Mouse (Mus musculus) neural tube, embryonic 13.5 days (tissue): ENCODE measurements around the gene Igdcc4. TPM values are rescaled to one million over a fixed set of nuclear protein-coding genes. Genes with fewer than 3 reads are reported as not detected.
A peak's percentile ranks its signal among the peaks of the same experiment; 100 is the strongest.

Experiments
- ATAC-seq: fragments of 200-750 bp; cut with Nextera tagmentation; 2 replicates; pipeline ENCODE4 v1.8.0; 2017; ENCODE audit warnings: low read depth, mild to moderate bottlenecking, moderate TSS enrichment, moderate library complexity
- H3K27ac ChIP-seq: fragments of 300-500 bp; sonication (generic); replicated peaks from 2 replicates; pipeline ENCODE4 v1.5.1; 2015; ENCODE audit warnings: moderate library complexity, mild to moderate bottlenecking, inconsistent platforms
- H3K27me3 ChIP-seq: fragments of 300-500 bp; sonication (generic); 2 replicates; pipeline ENCODE4 v1.6.1; 2015; ENCODE audit warnings: mild to moderate bottlenecking, inconsistent platforms
- H3K36me3 ChIP-seq: fragments of 300-500 bp; sonication (generic); 2 replicates; pipeline ENCODE4 v1.6.1; 2015; ENCODE audit warnings: mild to moderate bottlenecking, inconsistent platforms
- H3K4me1 ChIP-seq: fragments of 300-500 bp; sonication (generic); replicated peaks from 2 replicates; pipeline ENCODE4 v1.6.1; 2015; ENCODE audit warnings: inconsistent platforms
- H3K4me2 ChIP-seq: fragments of 300-500 bp; sonication (generic); 2 replicates; pipeline ENCODE4 v1.6.1; 2015; ENCODE audit warnings: inconsistent platforms, mild to moderate bottlenecking, moderate library complexity
- H3K4me3 ChIP-seq: fragments of 300-500 bp; sonication (generic); 2 replicates; pipeline ENCODE4 v1.5.1; 2015; ENCODE audit warnings: mild to moderate bottlenecking, inconsistent platforms
- H3K9ac ChIP-seq: fragments of 300-500 bp; sonication (generic); 2 replicates; pipeline ENCODE4 v1.6.1; 2015; ENCODE audit warnings: moderate library complexity, mild to moderate bottlenecking, inconsistent platforms
- H3K9me3 ChIP-seq: fragments of 300-500 bp; sonication (generic); 2 replicates; pipeline ENCODE4 v1.6.1; 2016; ENCODE audit warnings: inconsistent platforms
- WGBS: fragments of 180-500 bp; shearing (Covaris S2); methylation state at CpG from one replicate; pipeline ENCODE4 v1.1.7; 2015; 5-methylcytosine and 5-hydroxymethylcytosine counted together
- polyA plus RNA-seq: library from polyadenylated mRNA; unstranded; fragments of >200 nt; fragmentation: Nextera tagmentation; extraction: Ambion mirVana; gene quantifications from 2 replicates; pipeline ENCODE4 v1.2.1, GENCODE M21; 2015

The Igdcc4 gene
- polyA plus RNA-seq, 1 experiment from 2014 or later, result 8.9 TPM

DNA sequence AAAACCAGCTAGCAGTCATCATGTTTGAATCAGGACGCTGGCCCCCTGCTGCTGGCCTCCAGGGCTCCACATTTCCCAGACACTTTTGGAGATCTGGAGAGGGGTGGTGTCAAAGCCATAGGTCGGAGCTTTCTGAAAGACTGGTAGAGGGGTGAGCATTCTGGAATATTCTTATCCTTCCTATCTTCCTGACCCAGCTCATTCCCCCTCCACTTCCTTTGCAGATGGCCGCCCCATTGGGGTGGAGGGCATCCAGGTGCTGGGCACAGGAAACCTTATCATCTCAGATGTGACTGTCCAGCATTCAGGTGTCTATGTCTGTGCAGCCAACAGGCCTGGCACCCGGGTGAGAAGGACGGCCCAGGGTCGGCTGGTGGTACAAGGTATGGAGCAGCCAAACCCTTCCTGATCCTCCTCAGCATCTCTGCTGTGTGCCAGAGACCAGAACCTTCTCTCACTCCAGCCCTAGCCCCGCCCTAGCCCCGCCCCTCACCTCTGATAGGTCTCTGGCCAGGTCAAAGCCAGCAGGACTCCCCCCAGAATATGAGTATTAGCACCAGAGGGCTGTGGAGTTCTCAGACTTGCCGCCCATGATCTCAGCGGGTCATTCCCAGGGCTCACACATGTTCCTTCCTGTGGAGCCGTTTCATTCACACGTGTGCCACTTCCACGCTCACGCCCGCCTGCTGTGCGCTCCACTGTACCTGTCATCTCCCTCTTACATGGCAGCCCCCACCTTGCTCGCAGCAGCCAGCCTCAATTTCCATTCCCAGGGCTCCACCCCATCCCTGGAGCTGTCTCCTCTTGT, 78.7 kb downstream of the Igdcc4 start:
- Histone ChIP-seq H3K4me3 (no peak overlapping the region), H3K27me3 (no peaks in the 10 kb centered on the region), H3K4me2 (peak overlapping the region; percentile 1; the same call in 1 of the 2 replicates), H3K9me3 (no peaks in the 10 kb centered on the region), H3K27ac (peak overlapping the region; percentile 94), H3K9ac (peak overlapping the region; percentile 46), H3K4me1 (peaks cover 75% of the 10 kb centered on the region), H3K36me3 (peaks cover 42% of the 10 kb centered on the region)
- 26% methylated on average over 17 of the region's 17 CpGs for WGBS
- no peak for ATAC-seq

Other genes starting within 250 kb of the Igdcc4 start
- gene Slc24a1, start 149.9 kb upstream of the Igdcc4 start, polyA plus RNA-seq, result 0.04 and 0.10 TPM in 2 replicates
- gene Ints14, start 140.6 kb upstream of the Igdcc4 start, polyA plus RNA-seq, result 41.4 and 41.6 TPM in 2 replicates
- gene Hacd3, start 79.8 kb upstream of the Igdcc4 start, polyA plus RNA-seq, result 203 and 214 TPM in 2 replicates
- 37.4 and 39.3 TPM in 2 replicates for gene Dpp8, start 69.1 kb upstream of the Igdcc4 start, polyA plus RNA-seq
- 12.3 and 12.9 TPM in 2 replicates for gene Igdcc3, start 39.7 kb downstream of the Igdcc4 start, polyA plus RNA-seq
- gene Parp16, start 93.9 kb downstream of the Igdcc4 start, polyA plus RNA-seq, result 5.4 and 6.8 TPM in 2 replicates
- gene Cilp, start 163.7 kb downstream of the Igdcc4 start, polyA plus RNA-seq, result 0.36 and 0.53 TPM in 2 replicates
- gene Clpx, start 192.8 kb downstream of the Igdcc4 start, polyA plus RNA-seq, result 42.9 and 43.6 TPM in 2 replicates
- 10.0 and 10.9 TPM in 2 replicates for gene Pdcd7, start 244.6 kb downstream of the Igdcc4 start, polyA plus RNA-seq